Mouse (Mus musculus) layer of hippocampus, adult 18-20 months (tissue): ENCODE measurements around the gene Zfp651. TPM values are rescaled to one million over a fixed set of nuclear protein-coding genes. Genes with fewer than 3 reads are reported as not detected.

Source experiments
- DNase-seq, 2 experiments: peaks; one replicate each; pipeline ENCODE4 v3.0.0; 2022; ENCODE audit warnings: low spot score in 2 of 2
- long read RNA-seq: library from polyadenylated mRNA; stranded (forward); transcript quantifications from one replicate; pipeline ENCODE4 v2.0.0, GENCODE M21; 2021
- total RNA-seq, 2 experiments: library from RNA; stranded (reverse); gene quantifications; 2 replicates each; pipeline ENCODE4 v1.2.3; 2021

Zfp651 gene
- 100 to 1,000 TPM in 1 of 2 experiments, 10 to 100 TPM in 1; 98.6 to 102 TPM for total RNA-seq
- long read RNA-seq, full-length matches to known transcripts, result 41 of 97 reads
- long read RNA-seq, partial matches to known transcripts, result 24 of 97 reads
- long read RNA-seq, other reads (novel, unspliced or antisense), result 32 of 97 reads

DNA sequence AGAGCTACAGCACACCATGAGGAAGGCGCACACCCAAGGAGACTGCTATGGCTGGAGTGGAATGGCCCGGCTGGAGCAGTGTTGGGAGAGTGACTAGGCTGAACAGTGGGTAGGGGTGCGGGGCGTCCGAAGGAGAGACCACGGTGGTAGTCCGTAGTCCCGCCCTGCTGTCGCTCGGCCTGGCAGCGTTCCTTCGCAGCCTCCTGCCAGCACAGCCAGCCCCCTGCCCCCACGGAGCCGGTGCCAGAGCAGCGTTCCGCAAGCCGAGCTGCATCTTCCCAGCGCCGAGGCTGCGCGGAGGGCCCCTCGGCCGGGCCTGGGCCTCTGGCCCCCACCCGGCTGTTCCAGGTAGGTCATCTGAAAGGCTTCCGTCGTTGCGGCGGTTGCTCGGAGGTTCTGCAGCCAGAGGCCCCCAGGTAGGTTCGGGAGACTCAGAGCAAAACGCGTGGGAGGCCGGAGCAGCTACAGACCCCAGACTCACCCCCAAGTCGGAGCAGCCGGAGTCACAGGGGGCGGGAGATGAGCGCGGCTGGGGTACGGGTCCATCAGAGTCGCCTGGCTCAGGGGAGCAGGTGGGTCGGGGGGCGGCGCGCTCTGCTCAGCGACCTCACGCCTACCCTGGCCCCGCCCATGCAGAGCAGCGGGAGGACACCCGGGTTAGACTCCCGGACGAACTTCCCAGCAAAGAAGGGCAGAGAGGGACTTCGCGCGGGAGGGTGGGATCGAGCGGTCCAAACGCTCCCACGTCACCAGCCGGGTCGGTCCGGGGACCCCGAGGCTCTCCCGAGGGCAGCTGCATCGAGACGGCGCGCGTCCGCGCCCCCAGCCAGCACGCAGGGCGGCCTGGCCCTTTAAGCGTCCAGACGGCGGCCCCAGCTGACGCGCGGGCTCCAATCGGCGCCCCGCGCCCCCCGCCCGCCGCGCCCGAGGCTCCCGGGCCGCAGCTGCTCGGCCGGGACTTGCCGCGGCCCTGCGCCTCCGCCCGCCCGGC is at the start of gene Zfp651:
Gene Zfp651 (plus strand): TSS at position 240 of the 991 bp plus-strand sequence.
- peak in 1 of 2 experiments; percentile 75 for DNase-seq

DNA sequence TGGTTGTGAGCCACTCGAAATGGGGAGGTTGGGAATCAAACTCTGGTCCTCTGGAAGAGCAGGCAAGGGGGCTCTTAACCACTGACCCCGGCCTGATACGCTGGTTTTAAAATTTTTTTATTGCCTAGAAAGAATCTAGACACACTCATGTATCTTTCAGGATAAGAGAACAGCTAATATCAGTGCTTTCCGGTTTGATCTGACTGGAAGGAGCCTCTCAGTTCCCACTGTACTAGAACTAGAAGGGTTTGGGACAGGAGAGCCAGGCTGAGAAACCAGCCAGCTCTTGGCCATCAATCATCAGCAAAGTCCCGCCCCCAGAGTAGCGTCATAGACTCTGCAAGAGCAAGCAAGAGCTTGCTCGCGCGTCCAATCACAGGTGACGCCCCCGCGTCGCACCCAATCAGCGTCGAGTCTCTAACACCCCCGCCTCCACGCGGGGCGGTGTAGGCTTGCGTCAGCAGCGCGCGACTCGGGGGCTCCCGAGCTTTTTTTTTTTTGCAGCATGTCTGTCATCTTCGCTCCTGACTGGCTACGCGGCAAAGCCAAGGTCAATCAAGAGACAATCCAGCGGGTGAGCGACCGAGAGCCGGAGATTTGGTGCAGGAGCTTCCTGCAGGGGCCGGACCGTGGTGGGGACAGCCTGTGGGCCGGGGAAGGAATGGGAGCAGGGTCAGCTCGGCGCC is 49.1 kb upstream of the Zfp651 start, which contains the start of gene Ss18l2:
Gene Ss18l2 (plus strand): TSS at position 432 of the 686 bp plus-strand sequence.
- peak; percentile 97 to 99 for DNase-seq

DNA sequence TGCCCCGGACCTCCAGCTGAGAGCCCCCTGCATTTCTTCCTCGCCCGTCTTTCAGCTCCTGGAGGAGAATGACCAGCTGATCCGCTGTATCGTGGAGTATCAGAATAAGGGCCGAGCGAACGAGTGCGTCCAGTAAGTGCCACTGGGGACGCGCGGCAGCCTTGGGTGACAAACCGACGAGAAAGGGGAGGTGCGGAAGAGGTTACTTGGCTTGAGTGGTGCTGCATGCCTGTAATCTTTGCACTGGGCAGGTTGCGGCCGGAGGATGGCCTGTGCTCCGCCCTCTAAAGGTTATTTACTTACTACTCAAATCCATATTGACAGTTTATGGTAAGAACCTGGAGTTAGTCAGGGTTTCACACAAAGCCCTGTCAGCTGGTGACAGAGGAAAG is 48.5 kb upstream of the Zfp651 start:
- DNase-seq, result no peak

DNA sequence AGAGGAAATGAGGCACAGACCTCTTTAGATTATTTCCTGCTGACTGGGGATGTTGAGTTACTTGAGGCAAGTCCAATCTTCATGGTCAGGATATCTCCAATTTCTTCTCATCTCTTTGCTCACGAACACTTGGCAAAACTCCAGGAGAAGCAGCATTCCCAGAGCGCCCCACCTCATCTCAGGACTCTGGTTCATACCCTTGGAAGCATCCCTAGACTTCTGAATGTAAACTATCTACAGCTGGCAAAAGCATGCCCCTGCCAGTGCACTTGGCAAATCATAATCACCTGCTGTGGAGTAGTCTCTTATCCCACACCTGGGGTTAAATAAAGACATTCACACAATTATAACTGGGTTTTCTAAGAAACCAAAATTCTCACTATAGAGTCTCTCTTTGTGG is 42.1 kb upstream of the Zfp651 start:
- DNase-seq, result no peak

DNA sequence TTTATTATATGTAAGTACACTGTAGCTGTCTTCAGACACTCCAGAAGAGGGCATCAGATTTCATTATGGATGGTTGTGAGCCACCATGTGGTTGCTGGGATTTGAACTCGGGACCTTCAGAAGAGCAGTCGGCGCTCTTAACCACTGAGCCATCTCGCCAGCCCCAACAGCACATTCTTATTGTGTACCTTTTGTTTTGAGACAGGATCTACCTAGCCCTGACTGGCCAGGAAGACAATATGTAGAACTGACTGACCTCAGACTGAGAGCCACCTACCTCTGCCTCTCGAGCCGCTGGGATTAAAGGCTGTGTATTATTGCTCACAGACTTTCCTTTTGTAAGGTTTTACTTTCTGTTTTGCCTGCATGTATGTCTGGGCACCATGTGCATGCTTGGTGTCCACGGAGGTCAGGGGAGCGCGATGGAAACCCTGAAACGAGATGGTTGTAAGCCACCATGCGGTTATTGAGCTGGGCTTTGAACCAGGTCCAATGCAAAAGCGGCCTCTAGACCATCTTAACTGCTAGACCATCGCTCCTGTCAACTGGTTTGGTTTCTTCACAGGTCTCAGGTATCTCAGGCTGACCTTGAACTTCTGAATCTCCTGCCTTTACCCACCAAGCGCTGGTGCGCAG is 40.9 kb upstream of the Zfp651 start:
- DNase-seq, result no peak

DNA sequence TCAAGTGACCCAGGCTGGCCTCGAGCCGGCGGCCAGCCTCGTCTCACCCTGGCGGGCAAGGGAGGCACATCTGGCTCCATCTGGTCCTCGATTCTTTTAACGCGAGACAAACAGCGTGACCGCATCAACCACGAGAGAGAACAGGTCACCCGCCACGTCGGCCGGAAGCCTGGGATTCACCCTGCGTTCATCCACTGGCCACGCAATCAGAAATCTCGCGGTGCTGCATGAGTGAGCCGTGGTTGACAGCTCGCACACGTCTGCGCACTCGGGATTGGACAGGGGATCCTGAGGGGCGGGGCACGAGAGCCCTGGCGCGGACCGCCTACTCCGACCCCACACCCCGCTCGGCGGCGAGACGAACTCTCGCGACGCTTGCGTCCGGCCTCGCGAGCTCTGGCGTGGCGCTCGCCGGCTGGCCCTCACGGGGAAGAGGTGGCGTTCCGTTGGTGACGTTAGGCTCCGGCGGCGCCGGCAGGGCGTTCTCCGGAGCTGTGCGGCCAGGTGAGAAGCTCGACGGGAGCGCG is 40.3 kb upstream of the Zfp651 start, which contains the start of gene Nktr:
Gene Nktr (plus strand): TSS at position 378 of the 527 bp plus-strand sequence.
- peak; percentile 97 for DNase-seq

DNA sequence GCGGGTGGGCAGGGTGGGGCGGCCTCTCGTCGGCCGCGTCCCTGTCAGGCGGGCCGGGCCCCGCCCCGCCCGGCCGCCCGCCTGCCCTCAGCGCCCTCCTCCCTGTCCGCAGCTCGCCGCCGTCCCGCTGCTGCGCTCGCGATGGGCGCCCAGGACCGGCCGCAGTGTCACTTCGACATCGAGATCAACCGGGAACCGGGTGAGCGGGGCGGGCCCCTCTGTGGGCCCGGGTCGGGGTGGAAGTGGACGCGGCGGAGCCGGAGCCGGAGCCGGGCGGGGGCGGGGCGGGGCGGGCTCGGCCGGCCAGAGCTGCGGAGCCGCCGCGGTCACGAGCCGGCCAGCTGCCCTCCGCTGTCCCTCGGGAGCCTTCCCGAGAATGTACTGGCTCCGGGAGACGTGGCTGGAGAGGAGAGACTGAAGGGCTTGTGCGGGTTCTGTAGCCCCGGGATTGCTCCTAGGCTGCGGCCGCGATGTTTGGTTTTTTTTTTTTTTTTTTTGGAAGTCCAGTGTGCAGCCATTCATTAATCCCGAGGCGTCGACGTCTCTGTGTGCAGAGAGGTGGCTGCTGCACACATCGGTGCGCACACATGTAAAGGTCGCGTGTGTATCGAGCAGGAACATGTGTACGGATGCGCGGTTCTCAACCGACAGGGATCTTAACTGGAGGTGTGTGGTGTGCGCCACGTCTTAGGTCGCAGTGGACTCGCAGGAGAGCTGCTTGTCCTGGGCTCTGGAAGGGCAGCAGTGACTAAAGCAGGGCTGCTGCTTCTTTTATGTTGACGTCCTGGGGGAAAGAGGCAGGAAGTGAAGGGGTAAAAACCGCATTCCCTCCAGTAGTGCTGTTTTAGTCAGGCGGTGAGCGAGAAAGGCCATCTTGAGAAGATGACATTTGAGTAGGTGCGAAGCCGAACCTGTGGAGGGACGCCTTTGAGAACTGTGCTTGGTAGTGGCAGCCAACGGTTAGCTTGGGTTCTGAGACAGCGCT is 39.5 kb upstream of the Zfp651 start:
- DNase-seq, result no peak

DNA sequence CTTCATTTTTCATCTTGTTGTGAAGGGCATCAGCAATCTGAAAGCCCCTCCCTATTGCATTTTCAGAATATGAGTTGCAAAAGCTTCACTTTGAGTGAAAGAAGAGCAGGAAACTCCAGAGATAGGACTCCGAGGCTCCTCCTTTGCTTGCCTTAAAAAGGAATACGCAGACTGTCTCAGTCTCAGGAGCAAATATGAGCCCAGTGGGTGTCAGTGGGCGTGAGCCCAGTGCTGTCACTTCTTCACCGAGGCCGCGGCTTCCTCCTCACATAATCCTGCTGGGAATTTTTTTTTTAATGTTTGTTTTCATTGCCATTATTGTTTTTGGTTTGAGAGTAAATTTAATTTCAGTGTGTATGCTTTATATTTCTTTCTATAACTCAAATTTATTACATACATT is 18.6 kb upstream of the Zfp651 start:
- no peak for DNase-seq

DNA sequence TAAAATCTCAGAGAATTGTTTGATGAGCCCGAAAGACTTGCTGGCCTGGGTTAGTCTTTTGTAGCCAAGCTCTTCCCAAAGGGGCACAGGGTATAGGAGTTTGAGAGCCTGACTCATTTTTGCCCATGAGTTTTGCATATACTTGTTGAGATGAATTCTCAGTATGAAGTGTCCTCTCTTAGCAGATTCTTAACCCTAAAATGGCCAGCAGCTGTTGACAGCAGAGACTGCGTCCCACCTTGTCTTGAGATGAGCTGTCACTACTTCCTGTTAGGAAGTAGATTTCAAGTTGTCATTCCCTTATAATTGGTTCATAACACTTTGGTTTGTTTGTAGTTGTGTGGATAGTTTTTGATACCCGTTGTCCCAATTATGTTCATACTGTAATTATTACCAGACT is 18.0 kb upstream of the Zfp651 start:
- no peak for DNase-seq

DNA sequence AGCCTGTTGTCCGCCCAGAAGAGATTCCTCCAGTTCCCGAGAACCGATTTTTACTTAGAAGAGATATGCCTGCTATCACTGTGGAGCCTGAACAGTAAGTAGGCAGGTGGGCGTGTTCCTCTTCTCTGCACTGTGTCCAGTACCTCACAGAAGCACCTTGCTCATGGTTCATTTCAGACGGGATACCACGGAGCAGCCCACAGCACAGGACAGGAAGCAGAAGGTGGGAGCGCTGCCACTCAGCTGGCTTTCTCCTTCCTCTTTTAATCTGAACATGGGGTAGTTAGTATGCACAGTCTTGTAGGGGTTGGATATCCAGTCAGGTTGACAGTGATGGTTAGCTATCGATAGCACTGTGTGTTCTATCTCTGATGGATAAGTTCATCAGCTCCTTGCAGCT is 15.1 kb upstream of the Zfp651 start:
- no peak for DNase-seq

DNA sequence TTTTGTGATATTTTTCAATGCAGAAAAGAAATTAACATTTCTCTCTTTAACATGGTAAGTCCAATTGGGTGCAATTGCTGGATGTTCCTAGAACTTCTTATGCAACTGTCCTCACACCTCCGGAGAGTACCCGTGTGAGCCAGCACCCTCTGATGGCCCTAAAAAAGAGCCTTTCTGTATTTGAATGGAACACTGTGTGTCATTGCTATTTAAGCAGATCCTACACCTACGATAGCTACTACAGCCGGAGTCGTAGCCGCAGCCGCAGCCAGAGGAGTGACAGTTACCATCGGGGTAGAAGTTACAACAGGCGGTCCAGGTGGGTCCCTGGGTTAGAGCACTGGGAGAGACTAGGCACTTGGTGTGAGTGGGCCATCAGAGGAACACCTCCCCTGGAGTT is 6.4 kb upstream of the Zfp651 start:
- DNase-seq, result peak in 1 of 2 experiments; percentile 60

DNA sequence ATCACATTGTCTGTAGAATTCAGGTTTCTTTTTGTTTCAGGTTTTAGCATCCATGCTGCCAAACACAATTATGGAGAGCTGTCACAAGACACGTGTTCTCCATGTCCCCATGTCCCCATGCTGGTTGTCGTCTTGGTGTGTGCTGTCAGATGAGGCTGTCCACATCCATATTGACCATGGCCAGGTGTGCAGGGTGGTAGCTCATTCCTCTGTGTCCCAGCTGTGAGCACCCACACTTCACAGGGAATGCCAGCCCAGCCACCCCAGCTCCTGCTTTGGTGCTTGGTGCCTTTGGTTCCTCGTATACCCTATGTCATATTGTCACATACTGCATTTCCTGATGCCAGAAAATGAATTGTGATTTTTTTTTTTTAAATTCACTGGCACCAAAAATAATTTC is 4.5 kb upstream of the Zfp651 start:
- DNase-seq, result no peak

DNA sequence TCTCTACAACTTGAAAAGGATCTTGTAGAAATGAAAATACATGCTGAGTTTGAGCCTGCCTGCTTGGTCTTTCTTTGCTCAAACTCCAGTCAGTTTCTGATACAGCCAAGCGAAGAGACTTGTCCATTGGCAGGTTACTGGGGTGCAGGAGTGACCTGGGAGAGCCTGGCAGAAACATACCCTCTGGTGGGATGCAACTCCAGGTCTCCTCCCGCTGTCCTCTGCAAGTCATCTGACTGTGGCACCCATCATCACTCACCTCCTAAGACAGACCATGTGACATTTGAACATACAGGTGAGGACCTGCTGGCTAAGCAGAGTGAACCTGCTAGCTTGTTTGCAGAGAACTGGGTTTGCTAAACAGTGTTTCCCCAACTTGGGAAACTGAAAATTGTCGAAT is 2.3 kb upstream of the Zfp651 start:
- DNase-seq, result no peak

DNA sequence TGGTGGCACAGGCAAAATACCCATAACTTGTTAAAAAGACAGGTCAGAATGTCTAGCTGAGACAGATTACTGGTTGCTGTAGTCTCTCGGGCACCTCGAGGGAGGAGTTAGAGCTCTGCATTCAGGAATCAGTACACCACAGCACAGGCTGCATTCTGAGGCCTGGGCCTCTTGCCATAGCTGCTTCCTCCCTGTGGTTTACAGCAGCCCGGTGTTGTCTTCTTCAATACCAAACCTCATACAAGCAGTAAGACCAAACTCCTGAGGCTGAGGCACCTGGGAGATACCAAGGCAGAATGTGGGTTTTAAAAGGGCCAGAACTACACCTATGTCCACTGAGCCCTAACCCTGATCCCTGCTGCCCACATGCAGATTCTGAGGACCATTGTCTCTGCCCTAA is 1.7 kb upstream of the Zfp651 start:
- no peak for DNase-seq

DNA sequence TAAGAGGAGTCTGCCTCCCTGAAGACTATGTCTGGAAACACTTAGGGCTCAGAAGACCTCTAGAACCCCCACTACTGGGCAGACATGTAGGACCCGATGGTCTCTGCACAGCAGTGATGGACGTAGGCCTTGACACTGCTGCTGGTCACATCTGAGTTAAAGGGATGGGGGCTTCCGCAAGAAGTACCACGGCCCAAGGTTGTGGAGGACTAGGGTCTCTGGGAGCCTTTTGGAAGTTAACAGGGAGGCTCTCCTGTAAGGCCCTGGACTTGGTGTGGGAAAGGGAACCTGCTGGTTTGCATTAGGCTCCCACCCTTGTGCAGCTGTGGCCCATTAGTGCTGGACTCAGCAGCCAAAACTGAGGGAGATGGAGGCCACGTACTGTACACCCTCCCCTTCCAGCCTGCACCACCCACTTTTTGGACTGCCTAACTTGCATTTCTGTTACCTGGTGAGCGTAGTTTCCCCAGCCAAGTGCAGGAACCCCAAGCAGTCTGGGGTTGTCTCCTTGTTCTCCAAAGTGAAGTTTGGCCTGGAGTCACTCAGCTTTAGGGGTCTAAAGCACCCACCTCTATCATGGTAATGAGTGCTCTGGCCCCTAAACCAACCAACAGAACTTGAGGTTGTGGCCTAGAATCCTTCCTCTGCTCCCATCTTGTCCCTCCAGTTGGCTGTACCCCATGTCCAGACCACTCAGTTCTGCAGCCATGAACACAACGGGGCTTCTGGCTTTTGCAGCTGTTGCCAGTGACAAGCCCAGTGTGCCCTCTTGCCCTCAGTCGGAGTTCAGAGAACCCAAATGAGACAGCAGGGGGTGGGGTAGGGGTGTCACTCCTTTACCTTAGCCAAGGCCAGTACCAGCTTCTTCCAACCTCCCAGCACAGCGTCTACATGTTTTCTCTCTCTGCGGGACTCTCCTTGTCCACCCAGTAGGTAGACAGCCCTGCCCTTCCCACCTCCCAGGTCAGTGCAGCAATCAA is 1.0 kb upstream of the Zfp651 start:
- no peak for DNase-seq

DNA sequence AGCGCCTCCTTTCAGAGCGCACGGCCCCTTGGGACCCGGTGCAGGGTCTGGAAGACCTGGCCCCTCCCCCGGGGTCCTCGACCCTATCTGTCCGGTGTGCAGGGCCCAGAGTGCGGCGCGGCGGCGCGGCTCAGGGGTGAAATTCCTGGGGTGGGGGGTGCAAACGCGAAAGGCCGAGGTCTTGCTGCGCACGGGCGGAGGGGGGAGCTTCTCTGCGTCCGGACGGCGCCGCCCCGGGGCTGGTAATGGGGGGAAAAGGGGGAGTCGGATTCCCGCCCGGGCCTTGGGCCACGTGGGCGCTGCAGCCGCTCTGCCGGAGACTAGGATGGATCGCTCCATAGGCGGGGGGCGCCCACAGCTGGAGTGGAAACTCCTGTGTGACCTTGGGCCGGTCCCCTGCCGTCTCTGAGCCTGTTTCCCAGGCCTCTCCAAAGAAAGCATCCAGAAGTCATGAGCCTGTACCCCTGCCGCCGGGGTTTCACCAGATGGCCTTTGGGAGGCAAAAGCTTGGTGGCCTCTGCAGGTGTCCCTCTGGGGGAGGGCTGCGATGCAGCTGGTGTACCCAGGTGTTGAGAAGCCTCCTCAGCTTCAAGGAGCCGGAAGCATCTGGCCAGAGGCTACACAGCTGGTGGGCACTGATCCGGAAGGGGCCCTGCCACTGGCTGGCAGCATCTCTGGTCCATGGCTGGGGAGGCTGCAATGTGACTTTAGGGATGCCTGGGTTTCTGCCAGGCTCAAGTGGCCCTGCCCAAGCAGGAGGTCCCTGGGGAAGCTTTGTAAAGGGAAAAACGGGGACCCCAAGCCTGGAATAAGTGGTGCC is 1.4 kb downstream of the Zfp651 start:
- peak in 1 of 2 experiments; percentile 53 for DNase-seq

DNA sequence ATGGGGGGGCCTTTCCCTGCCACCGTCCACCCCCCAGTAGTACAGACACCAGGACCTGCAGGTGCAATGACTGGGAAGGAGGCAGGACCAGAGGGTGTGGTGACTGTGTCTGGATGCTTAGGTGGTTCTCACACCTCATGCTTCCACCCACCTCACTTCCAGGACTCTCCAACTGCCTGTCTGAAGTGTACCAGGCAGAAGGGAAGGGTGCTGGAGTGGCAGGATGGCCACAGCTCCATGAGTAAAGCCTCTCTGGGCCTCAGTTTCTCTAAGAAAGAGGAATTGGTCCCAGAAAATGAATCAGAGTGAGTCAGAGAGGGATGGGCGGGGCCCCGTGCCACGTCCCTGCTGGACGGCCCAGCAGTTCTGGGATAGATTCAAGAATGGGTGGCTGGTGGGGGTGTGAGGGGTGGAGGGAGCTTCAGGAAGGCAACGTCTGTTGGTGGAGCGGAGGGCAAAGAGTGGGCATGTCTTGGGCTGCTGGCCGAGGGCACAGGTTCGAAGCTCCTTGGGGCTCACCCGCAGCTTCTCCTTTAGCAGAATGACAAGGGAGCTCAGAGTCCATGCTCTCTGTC is 2.0 kb downstream of the Zfp651 start:
- no peak for DNase-seq
